Mouse (Mus musculus) heart, postnatal 0 days (tissue): ENCODE measurements around the gene Il25.

ENCODE experiments used
- CTCF ChIP-seq: IDR thresholded peaks from 2 replicates; pipeline ENCODE4 v1.5.1; 2016; ENCODE audit warnings: antibody characterized with exemption, control low read depth, low read depth
- EP300 ChIP-seq: IDR thresholded peaks from 2 replicates; pipeline ENCODE4 v1.6.1; 2016; ENCODE audit warnings: antibody characterized with exemption, low read depth

DNA sequence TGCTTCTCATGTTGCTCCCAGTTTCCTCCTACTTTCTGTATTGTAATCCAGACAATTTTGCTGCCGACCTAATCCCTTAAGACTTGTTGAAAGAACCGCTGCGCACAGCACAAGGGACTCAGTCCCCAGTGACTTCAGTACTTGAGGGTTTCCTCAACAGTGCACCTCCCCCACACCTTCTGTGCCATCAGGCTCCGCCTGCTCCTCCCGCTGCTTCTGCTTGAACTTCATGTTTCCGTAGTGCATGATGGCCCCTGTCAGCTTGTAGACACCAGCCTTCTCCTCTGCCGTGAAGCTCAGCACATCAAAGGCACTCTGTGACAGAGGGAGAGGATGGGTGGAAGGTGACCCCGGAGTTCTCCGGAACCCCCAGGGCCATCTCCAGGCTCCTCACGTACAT is 28.3 kb downstream of the Il25 start:
- TF ChIP-seq CTCF (no peak), EP300 (peak; percentile 34; the same call in 1 of the 2 replicates)
